Mouse (Mus musculus) megakaryocyte progenitor cell, adult 5-6 weeks (primary cell): ENCODE data around the gene Slc29a4. TPM values are rescaled to one million over a fixed set of nuclear protein-coding genes. Genes with fewer than 3 reads are reported as not detected.

Experiments
- ATAC-seq: replicated peaks from 2 replicates; pipeline ENCODE4 v1.8.0; 2016; ENCODE audit warnings: mild to moderate bottlenecking, moderate TSS enrichment, inconsistent platforms; ENCODE audit not compliant: poor library complexity
- total RNA-seq, 2 experiments: library from RNA; stranded (forward) in 1 of 2; stranded (reverse) in 1 of 2; fragments of 157-497, 149-512 nt in 1 of 2; fragments of 200-1000 nt in 1 of 2; gene quantifications; 2 replicates each; pipeline versions ENCODE4 v1.2.3 to v1.2.4; 2015 to 2017

Gene Slc29a4
- total RNA-seq (2015): not detected in 2 replicates
- not detected in 2 replicates for total RNA-seq (2017)

GRCm38 (mm10) chr5:142692248-142692647 is at the start of gene Slc29a4:
TSS of gene Slc29a4 (plus strand) at chr5:142692512.
- ATAC-seq: no peak

- no peak for ATAC-seq
Observed at GRCm38 (mm10) chr5:142648162-142648561, 44.1 kb upstream of the Slc29a4 start.

GRCm38 (mm10) chr5:142649460-142650050 is 42.8 kb upstream of the Slc29a4 start:
- no peak for ATAC-seq

- ATAC-seq: peak; percentile 14
Observed at GRCm38 (mm10) chr5:142650390-142650789, 41.9 kb upstream of the Slc29a4 start.

GRCm38 (mm10) chr5:142650794-142651497 is 41.4 kb upstream of the Slc29a4 start:
- peak; percentile 92 for ATAC-seq

GRCm38 (mm10) chr5:142652266-142652665 is 40.0 kb upstream of the Slc29a4 start:
- ATAC-seq: no peak

GRCm38 (mm10) chr5:142660656-142661434 is 31.5 kb upstream of the Slc29a4 start:
- peak; percentile 37; the same call in 1 of the 2 replicates for ATAC-seq

GRCm38 (mm10) chr5:142667921-142668320 is 24.4 kb upstream of the Slc29a4 start:
- ATAC-seq: no peak

- no peak for ATAC-seq
Observed at GRCm38 (mm10) chr5:142668556-142669263, 23.6 kb upstream of the Slc29a4 start.

GRCm38 (mm10) chr5:142669726-142670125 is 22.6 kb upstream of the Slc29a4 start:
- no peak for ATAC-seq

- peak; percentile 42; the same call in 1 of the 2 replicates for ATAC-seq
Observed at GRCm38 (mm10) chr5:142673082-142673481, 19.2 kb upstream of the Slc29a4 start.

- no peak for ATAC-seq
Observed at GRCm38 (mm10) chr5:142678141-142678571, 14.2 kb upstream of the Slc29a4 start.

- peak; percentile 31; the same call in 1 of the 2 replicates for ATAC-seq
Observed at GRCm38 (mm10) chr5:142679065-142679464, 13.2 kb upstream of the Slc29a4 start.

- ATAC-seq: no peak
Observed at GRCm38 (mm10) chr5:142681911-142682310, 10.4 kb upstream of the Slc29a4 start.

GRCm38 (mm10) chr5:142682529-142682928 is 9.8 kb upstream of the Slc29a4 start:
- ATAC-seq: no peak

- no peak for ATAC-seq
Observed at GRCm38 (mm10) chr5:142688866-142689265, 3.4 kb upstream of the Slc29a4 start.

- peak; percentile 59 for ATAC-seq
Observed at GRCm38 (mm10) chr5:142690343-142690742, 2.0 kb upstream of the Slc29a4 start.

- no peak for ATAC-seq
Observed at GRCm38 (mm10) chr5:142692971-142693737, 842 bp downstream of the Slc29a4 start.

GRCm38 (mm10) chr5:142693738-142694430 is 1.6 kb downstream of the Slc29a4 start:
- ATAC-seq: no peak
